Mouse (Mus musculus): ENCODE data around the gene Frrs1. TPM values are rescaled to one million over a fixed set of nuclear protein-coding genes. Genes with fewer than 3 reads are reported as not detected.
"Not testable (repeated sequence)": the region's sequence is repeated elsewhere in the genome, so short reads cannot be mapped to it uniquely, and the experiment has no call there.

Frrs1 gene
- polyA plus RNA-seq (2015; fragmentation: Nextera tagmentation; extraction: Ambion mirVana), result 16.9 and 18.9 TPM in 2 replicates

DNA sequence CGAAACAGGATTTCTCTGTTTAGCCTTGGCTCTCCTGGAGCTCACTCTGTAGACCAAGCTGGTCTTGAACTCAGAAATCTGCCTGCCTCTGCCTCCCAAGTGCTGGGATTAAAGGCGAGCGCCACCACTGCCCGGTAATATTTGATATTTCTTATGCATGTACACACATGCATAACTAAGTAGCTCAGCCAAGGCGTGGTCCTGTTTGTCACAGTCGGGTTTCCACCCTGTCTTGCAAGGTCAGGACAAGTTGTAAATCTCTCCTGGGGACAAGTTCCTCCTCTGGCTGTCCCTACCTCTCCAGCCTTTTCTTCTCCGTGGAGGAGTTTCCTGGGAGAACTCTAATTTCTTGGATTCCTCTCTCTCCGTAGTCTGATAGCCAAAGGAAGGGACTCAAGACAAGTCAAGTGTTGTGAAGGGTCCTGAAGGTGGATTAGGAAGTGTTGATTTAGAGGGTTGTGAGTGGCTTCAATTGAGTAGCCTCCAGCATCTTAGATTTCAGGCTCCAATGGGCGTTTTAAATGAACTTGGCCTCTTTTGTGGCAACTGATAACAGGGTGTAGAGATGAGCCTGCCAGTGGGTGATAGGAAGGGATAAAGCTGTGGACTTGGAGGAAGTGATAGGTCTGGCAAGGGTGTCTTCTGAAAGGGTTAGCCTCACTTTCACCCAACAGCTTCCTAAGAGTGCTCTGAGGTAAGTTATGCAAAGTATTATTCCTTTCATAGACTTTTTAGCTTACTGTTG lies at the start of gene Frrs1:
Gene Frrs1, plus strand, starts transcription at position 524 of the 745 bp plus-strand sequence.
- H3K4me1 ChIP-seq, result no peaks in the 10 kb centered on the region
- H3K9ac ChIP-seq, result no peak within 1 kb of the TSS
- no peak within 1 kb of the TSS for H3K27ac ChIP-seq (replicated peaks)
- ATAC-seq (ENCODE audit: insufficient number of reproducible peaks, low FRiP score, low TSS enrichment, low read depth), result no peak
- H3K4me3 ChIP-seq (replicated peaks), result no peak within 1 kb of the TSS
- WGBS, result 86% methylated on average over 9 of the region's 9 CpGs
- H3K4me2 ChIP-seq (replicated peaks), result no peak within 1 kb of the TSS
- H3K9me3 ChIP-seq (replicated peaks), result no peaks in the 10 kb centered on the region
- H3K27me3 ChIP-seq, result no peaks in the 10 kb centered on the region
- no peaks in the 10 kb centered on the region for H3K36me3 ChIP-seq

DNA sequence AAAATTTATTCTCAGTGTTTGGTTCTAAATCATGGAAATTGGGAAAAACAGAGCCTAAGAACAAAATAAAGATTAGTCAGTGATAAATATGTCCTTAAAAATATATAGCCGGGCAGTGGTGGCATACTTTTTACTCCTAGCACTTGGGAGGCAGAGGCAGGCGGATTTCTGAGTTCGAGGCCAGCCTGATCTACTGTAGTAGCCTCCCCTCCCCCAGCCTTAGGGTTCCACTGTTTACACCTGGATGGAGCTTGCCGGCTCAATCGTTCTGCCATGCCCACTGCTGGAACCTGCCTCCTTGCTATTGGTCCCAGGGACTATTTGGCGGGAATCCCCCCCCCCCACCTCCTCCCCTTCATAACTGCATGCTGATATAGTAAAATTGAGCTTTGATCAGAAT lies 48.9 kb upstream of the Frrs1 start:
- H3K4me2 ChIP-seq (replicated peaks); H3K27me3 ChIP-seq; H3K36me3 ChIP-seq; H3K27ac ChIP-seq (replicated peaks); ATAC-seq (ENCODE audit: insufficient number of reproducible peaks, low FRiP score, low TSS enrichment, low read depth); H3K4me3 ChIP-seq (replicated peaks); H3K9ac ChIP-seq; H3K9me3 ChIP-seq (replicated peaks): not testable (repeated sequence)
- WGBS, result 82% methylated on average over 6 of the region's 6 CpGs
- 0 out of 2 replicates have a peak, but pooled peaks cover 11% of the 10 kb centered on the region for H3K4me1 ChIP-seq

DNA sequence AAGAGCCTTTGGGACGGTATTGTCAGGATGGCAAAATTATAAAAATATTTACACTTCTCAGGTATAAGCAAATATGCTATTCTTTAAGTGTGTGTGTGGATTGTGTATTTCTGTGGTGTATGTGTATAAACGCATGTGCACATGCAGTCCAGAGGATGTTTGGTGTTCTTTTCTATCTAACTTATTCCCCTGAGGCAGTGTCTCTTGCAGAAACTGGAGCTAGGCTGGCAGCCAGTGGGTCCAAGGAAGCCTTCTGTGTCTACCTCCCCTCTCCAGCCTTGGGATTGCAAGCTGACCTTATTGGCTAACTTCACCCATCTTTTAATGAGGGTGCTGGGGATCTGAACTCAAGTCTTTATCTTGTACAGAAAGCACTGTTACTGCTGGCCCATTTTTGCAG lies 46.3 kb upstream of the Frrs1 start:
- WGBS, result 82% methylated on average over 2 of the region's 2 CpGs
- Histone ChIP-seq H3K9ac (no peak overlapping the region), H3K36me3 (no peaks in the 10 kb centered on the region), H3K4me2 (replicated peaks) (no peak overlapping the region), H3K27ac (replicated peaks) (no peak overlapping the region), H3K4me1 (no peaks in the 10 kb centered on the region), H3K4me3 (replicated peaks) (no peak overlapping the region), H3K9me3 (replicated peaks) (no peaks in the 10 kb centered on the region), H3K27me3 (no peaks in the 10 kb centered on the region)
- no peak for ATAC-seq (ENCODE audit: insufficient number of reproducible peaks, low FRiP score, low TSS enrichment, low read depth)

DNA sequence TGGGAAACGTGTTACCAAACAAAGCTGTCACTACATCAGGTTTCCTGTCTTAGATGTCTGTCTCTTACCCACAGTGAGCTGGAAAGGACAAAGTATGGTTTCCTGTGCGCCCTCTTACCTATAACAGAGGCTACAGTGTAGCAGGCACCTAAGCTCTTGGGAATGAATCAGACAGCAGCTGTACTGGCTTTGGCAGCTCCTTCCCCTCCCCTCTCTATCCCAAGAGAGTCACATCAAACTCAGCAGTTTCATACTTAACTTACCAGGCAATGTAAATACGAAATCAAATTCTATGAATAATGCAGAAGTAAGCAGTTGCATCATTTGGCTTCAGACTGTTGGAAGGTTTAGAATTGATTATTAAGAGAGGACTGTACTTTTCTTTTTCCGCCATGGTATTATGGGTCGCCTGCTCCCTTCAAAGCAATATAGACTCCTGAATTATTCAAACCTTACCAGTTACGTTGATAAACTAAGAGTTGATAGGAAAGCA lies 43.9 kb upstream of the Frrs1 start:
- Histone ChIP-seq H3K27me3 (no peaks in the 10 kb centered on the region), H3K36me3 (no peaks in the 10 kb centered on the region), H3K9ac (no peak overlapping the region), H3K27ac (replicated peaks) (no peak overlapping the region), H3K4me1 (no peaks in the 10 kb centered on the region), H3K9me3 (replicated peaks) (no peaks in the 10 kb centered on the region), H3K4me3 (replicated peaks) (no peak overlapping the region), H3K4me2 (replicated peaks) (no peak overlapping the region)
- WGBS, result 67% methylated on average over 6 of the region's 6 CpGs
- ATAC-seq (ENCODE audit: insufficient number of reproducible peaks, low FRiP score, low TSS enrichment, low read depth), result no peak

DNA sequence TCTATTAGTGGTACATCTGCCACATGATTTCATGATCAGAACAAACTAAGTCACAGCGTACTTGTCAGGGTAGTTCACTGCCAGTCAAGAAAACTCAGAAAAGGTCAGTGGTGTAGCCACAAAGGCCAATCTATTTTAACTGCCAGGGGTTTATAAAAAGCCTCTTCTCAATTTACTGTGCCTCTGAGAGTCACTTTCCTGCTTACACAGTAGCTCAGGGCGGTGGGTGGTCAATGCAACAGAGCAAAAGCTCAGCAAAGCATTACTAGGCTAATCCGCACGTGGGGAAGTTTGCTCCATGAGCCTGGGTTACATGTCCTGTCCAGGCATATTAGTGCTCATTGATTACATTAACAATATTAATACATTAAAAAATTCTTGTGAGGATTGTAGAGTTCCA lies 43.3 kb upstream of the Frrs1 start:
- Histone ChIP-seq H3K4me2 (replicated peaks) (no peak overlapping the region), H3K4me1 (no peaks in the 10 kb centered on the region), H3K9me3 (replicated peaks) (no peaks in the 10 kb centered on the region), H3K4me3 (replicated peaks) (no peak overlapping the region), H3K27me3 (no peaks in the 10 kb centered on the region), H3K36me3 (no peaks in the 10 kb centered on the region), H3K27ac (replicated peaks) (no peak overlapping the region), H3K9ac (no peak overlapping the region)
- WGBS, result 68% methylated on average over 4 of the region's 4 CpGs
- no peak for ATAC-seq (ENCODE audit: insufficient number of reproducible peaks, low FRiP score, low TSS enrichment, low read depth)

DNA sequence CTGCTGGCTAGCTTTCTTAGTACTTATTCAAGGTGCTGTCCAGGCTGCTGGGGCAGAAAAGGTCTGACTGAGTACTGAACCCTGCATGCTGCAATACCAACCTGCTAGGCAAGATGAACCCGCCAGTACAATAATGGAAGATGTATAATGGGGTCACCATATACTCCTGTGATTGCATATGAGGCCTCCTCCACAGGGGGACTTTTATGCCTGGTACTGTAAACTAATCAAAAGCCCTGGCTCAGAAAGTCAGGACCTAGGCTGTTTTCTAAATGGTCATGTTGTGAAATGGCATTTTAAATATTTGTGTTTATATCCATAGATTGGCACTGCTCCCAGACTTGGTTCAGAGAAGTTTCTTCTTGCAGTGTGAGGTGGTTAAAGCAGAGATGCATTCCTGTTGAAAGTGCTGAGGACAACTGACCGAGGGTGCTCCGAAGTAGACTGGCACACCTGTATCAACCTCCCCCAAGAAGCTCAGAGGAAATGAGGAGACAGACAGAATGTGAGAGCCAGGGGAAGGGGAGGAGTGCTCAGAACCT lies 42.5 kb upstream of the Frrs1 start:
- WGBS, result 75% methylated on average over 3 of the region's 3 CpGs
- Histone ChIP-seq H3K4me3 (replicated peaks) (no peak overlapping the region), H3K27ac (replicated peaks) (no peak overlapping the region), H3K27me3 (no peaks in the 10 kb centered on the region), H3K9ac (no peak overlapping the region), H3K36me3 (no peaks in the 10 kb centered on the region), H3K4me2 (replicated peaks) (no peak overlapping the region), H3K9me3 (replicated peaks) (no peaks in the 10 kb centered on the region), H3K4me1 (no peaks in the 10 kb centered on the region)
- no peak for ATAC-seq (ENCODE audit: insufficient number of reproducible peaks, low FRiP score, low TSS enrichment, low read depth)

DNA sequence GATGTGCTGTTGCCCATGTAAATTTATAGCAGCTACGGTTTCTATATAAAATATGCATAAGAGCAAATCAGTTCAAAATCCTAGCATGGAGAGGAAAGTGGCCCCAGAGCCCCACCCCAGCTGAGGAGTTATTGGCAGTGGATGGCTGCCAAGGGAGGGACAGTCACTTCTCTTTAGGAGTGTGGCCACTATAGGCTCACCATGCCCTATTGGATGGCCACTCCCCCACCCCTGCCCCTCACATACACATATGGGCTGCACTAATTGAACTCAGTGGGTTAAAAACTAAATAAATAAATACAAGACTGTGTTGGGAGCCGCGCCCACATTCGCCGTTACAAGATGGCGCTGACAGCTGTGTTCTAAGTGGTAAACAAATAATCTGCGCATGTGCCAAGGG lies 42.0 kb upstream of the Frrs1 start:
- Histone ChIP-seq H3K4me3 (replicated peaks) (no peak overlapping the region), H3K4me1 (no peaks in the 10 kb centered on the region), H3K9me3 (replicated peaks) (no peaks in the 10 kb centered on the region), H3K4me2 (replicated peaks) (no peak overlapping the region), H3K27ac (replicated peaks) (no peak overlapping the region), H3K36me3 (no peaks in the 10 kb centered on the region), H3K27me3 (no peaks in the 10 kb centered on the region), H3K9ac (no peak overlapping the region)
- no peak for ATAC-seq (ENCODE audit: insufficient number of reproducible peaks, low FRiP score, low TSS enrichment, low read depth)
- 86% methylated on average over 7 of the region's 7 CpGs for WGBS

DNA sequence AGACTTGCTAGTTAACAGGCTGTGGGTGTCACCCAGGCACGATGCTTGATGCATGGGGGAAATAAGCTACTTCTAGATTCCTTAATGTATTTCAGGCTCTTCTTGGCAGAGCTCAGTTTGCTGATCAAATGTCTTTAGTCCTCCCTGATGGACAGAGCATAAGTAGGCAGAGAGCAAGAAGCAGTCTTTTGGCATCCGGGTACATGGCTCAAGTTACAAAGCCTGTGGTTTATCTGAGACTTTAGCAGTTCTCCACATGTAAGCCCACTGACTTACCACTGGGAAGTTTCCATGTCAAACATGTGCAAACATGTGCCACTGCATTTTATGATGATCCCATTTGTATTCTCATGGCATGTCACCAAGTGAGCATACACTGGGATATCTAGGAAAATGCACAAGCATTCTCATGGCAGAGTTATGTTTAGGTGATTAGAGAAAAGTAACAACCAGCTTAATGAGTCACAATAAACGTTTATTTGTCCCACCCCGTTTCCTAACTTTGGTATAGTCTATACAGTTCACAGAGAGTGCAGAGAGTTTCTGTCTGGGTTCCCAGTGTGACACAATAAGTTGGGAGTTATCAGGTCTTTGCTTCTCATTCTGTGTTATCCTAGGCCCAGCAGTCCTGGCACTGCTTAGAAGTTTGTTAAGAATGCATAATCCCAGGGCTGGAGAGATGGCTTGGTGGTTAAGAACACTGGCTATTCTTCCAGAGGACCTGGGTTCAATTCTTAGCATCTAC lies 32.6 kb upstream of the Frrs1 start:
- H3K4me2 ChIP-seq (replicated peaks), result no peak overlapping the region
- no peak for ATAC-seq (ENCODE audit: insufficient number of reproducible peaks, low FRiP score, low TSS enrichment, low read depth)
- H3K4me3 ChIP-seq (replicated peaks), result no peak overlapping the region
- H3K4me1 ChIP-seq, result no peaks in the 10 kb centered on the region
- 34% methylated on average over 4 of the region's 4 CpGs for WGBS
- H3K36me3 ChIP-seq, result no peaks in the 10 kb centered on the region
- no peaks in the 10 kb centered on the region for H3K27me3 ChIP-seq
- H3K27ac ChIP-seq (replicated peaks), result no peak overlapping the region
- no peak overlapping the region for H3K9ac ChIP-seq
- H3K9me3 ChIP-seq (replicated peaks), result no peaks in the 10 kb centered on the region

DNA sequence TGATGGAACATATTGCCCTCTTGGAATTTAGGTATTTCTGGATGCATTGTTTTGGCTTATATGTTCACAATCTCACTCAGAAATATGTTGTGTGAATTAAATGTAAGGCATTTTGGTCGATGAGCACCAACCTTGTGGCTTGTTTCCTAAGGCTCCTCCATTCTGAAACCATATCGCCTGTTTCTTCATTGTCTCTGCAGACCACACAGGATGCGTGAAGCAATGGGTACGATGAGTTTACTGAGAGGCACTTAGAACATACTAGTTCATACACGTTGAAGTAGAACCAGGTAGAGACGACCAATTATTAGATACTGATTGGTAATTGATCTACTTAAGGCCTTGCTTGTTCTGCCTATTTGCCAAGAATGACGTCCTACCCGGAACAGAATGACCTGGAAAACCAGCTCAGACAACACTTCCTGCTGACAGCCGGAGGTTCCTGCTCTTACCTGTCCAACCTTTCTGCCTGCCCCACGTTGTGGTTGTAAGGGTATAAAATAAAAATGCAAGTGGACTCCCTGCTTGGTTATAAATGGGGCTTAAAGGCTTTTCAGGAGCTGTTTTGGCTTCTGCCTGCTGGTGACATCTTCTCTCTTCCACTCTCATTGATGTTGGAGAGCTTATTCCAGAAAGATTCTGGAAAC lies 29.9 kb upstream of the Frrs1 start:
- ATAC-seq (ENCODE audit: insufficient number of reproducible peaks, low FRiP score, low TSS enrichment, low read depth), result no peak
- Histone ChIP-seq H3K9ac (no peak overlapping the region), H3K4me1 (no peaks in the 10 kb centered on the region), H3K27me3 (no peaks in the 10 kb centered on the region), H3K4me2 (replicated peaks) (no peak overlapping the region), H3K27ac (replicated peaks) (no peak overlapping the region), H3K36me3 (no peaks in the 10 kb centered on the region), H3K9me3 (replicated peaks) (no peaks in the 10 kb centered on the region), H3K4me3 (replicated peaks) (no peak overlapping the region)
- WGBS, result 76% methylated on average over 10 of the region's 10 CpGs

DNA sequence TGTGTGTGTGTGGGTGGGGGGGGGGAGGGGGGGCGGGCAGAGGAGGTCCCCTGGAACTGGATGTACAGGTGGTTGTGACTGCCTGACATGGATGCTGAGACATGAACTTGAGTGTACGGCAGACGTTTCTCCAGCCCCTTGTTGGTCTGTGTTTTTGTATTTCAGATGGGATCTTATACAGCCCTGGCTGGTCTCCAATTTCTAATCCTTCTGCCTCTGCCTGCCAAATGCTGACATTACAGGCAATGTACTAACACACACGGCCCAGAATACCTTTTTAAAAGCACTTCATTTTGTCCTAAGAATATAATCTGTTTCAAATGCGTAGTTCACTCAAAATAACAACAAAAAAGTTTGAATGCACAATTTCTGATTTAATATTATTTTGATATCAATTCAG lies 27.9 kb upstream of the Frrs1 start:
- no peak overlapping the region for H3K9ac ChIP-seq
- H3K27me3 ChIP-seq, result no peaks in the 10 kb centered on the region
- H3K4me2 ChIP-seq (replicated peaks), result no peak overlapping the region
- no peak for ATAC-seq (ENCODE audit: insufficient number of reproducible peaks, low FRiP score, low TSS enrichment, low read depth)
- H3K27ac ChIP-seq (replicated peaks), result no peak overlapping the region
- H3K36me3 ChIP-seq, result no peaks in the 10 kb centered on the region
- H3K4me1 ChIP-seq, result no peaks in the 10 kb centered on the region
- H3K4me3 ChIP-seq (replicated peaks), result no peak overlapping the region
- WGBS, result 44% methylated on average over 5 of the region's 5 CpGs
- H3K9me3 ChIP-seq (replicated peaks), result no peaks in the 10 kb centered on the region

Measured in embryonic facial prominence, embryonic 15.5 days (tissue).